Mouse (Mus musculus): ENCODE measurements around the gene Clec2e. TPM values are rescaled to one million over a fixed set of nuclear protein-coding genes. Genes with fewer than 3 reads are reported as not detected.
A peak's percentile ranks its signal among the peaks of the same experiment; 100 is the strongest.

Gene Clec2e
- total and polyA plus RNA-seq, 2 experiments from 2014 or later: not detected

GRCm38 (mm10) chr6:129065857-129066256 lies 34.9 kb downstream of the Clec2e start:
- H3K27ac ChIP-seq: no peak overlapping the region
- no peak for TF ChIP-seq CTCF (IDR thresholded peaks at IDR 0.05; ENCODE audit: low read depth)
- DNase-seq (ENCODE audit: low spot score): no peak
- H3K4me3 ChIP-seq (ENCODE audit: low read length): no peak overlapping the region
- H3K27me3 ChIP-seq (ENCODE audit: insufficient read depth, low read length): no peaks in the 10 kb centered on the region
- no peaks in the 10 kb centered on the region for H3K4me1 ChIP-seq (ENCODE audit: insufficient read depth, low read length)
- ATAC-seq: no peak
- no peaks in the 10 kb centered on the region for H3K36me3 ChIP-seq (ENCODE audit: insufficient read depth, low read length)
- WGBS: 89% methylated on average over 3 of the region's 3 CpGs
- no peak overlapping the region for H3K9ac ChIP-seq (replicated peaks; ENCODE audit: low read length)
- H3K9me3 ChIP-seq (ENCODE audit: low read length): no peaks in the 10 kb centered on the region
- H3K4me2 ChIP-seq (ENCODE audit: low read depth, low read length): no peak overlapping the region

GRCm38 (mm10) chr6:129065407-129065806 lies 35.3 kb downstream of the Clec2e start:
- H3K9ac ChIP-seq (replicated peaks; ENCODE audit: low read length): no peak overlapping the region
- H3K27me3 ChIP-seq (ENCODE audit: insufficient read depth, low read length): no peaks in the 10 kb centered on the region
- no peak for ATAC-seq
- H3K4me3 ChIP-seq (ENCODE audit: low read length): no peak overlapping the region
- H3K9me3 ChIP-seq (ENCODE audit: low read length): no peaks in the 10 kb centered on the region
- no peak for DNase-seq (ENCODE audit: low spot score)
- no peak overlapping the region for H3K4me2 ChIP-seq (ENCODE audit: low read depth, low read length)
- no peaks in the 10 kb centered on the region for H3K4me1 ChIP-seq (ENCODE audit: insufficient read depth, low read length)
- H3K27ac ChIP-seq: no peak overlapping the region
- no peaks in the 10 kb centered on the region for H3K36me3 ChIP-seq (ENCODE audit: insufficient read depth, low read length)
- WGBS: 59% methylated on average over 3 of the region's 3 CpGs
- TF ChIP-seq CTCF (IDR thresholded peaks at IDR 0.05; ENCODE audit: low read depth): no peak

- DNase-seq (ENCODE audit: low spot score) (no peak), ATAC-seq (no peak)
- no peak overlapping the region for H3K9ac ChIP-seq (replicated peaks; ENCODE audit: low read length)
- TF ChIP-seq CTCF (IDR thresholded peaks at IDR 0.05; ENCODE audit: low read depth): no peak
- no peaks in the 10 kb centered on the region for H3K9me3 ChIP-seq (ENCODE audit: low read length)
- H3K27ac ChIP-seq: no peak overlapping the region
- no peaks in the 10 kb centered on the region for H3K27me3 ChIP-seq (ENCODE audit: insufficient read depth, low read length)
- H3K4me1 ChIP-seq (ENCODE audit: insufficient read depth, low read length): no peaks in the 10 kb centered on the region
- no peaks in the 10 kb centered on the region for H3K36me3 ChIP-seq (ENCODE audit: insufficient read depth, low read length)
- H3K4me2 ChIP-seq (ENCODE audit: low read depth, low read length): no peak overlapping the region
- no peak overlapping the region for H3K4me3 ChIP-seq (ENCODE audit: low read length)
Measured at GRCm38 (mm10) chr6:129058013-129058412, 42.7 kb downstream of the Clec2e start.

- Histone ChIP-seq H3K4me3 (ENCODE audit: low read length) (no peak overlapping the region), H3K9me3 (ENCODE audit: low read length) (no peaks in the 10 kb centered on the region), H3K4me1 (ENCODE audit: insufficient read depth, low read length) (no peaks in the 10 kb centered on the region), H3K27ac (no peak overlapping the region), H3K9ac (replicated peaks; ENCODE audit: low read length) (no peak overlapping the region), H3K36me3 (ENCODE audit: insufficient read depth, low read length) (no peaks in the 10 kb centered on the region), H3K27me3 (ENCODE audit: insufficient read depth, low read length) (no peaks in the 10 kb centered on the region), H3K4me2 (ENCODE audit: low read depth, low read length) (no peak overlapping the region)
- WGBS: 88% methylated on average over 3 of the region's 3 CpGs
- no peak for DNase-seq (ENCODE audit: low spot score)
- no peak for TF ChIP-seq CTCF (IDR thresholded peaks at IDR 0.05; ENCODE audit: low read depth)
- no peak for ATAC-seq
Measured at GRCm38 (mm10) chr6:129056237-129056636, 44.5 kb downstream of the Clec2e start.

GRCm38 (mm10) chr6:129051731-129052130 lies 49.0 kb downstream of the Clec2e start:
- Histone ChIP-seq H3K4me3 (ENCODE audit: low read length) (no peak overlapping the region), H3K4me2 (ENCODE audit: low read depth, low read length) (no peak overlapping the region), H3K4me1 (ENCODE audit: insufficient read depth, low read length) (no peaks in the 10 kb centered on the region), H3K27ac (no peak overlapping the region), H3K9ac (replicated peaks; ENCODE audit: low read length) (no peak overlapping the region), H3K36me3 (ENCODE audit: insufficient read depth, low read length) (no peaks in the 10 kb centered on the region), H3K27me3 (ENCODE audit: insufficient read depth, low read length) (no peaks in the 10 kb centered on the region), H3K9me3 (ENCODE audit: low read length) (no peaks in the 10 kb centered on the region)
- WGBS: 90% methylated on average over 5 of the region's 5 CpGs
- no peak for ATAC-seq
- no peak for TF ChIP-seq CTCF (IDR thresholded peaks at IDR 0.05; ENCODE audit: low read depth)
- DNase-seq (ENCODE audit: low spot score): no peak

GRCm38 (mm10) chr6:129051086-129051485 lies 49.6 kb downstream of the Clec2e start:
- WGBS: 90% methylated on average over 3 of the region's 3 CpGs
- no peaks in the 10 kb centered on the region for H3K9me3 ChIP-seq (ENCODE audit: low read length)

GRCm38 (mm10) chr6:129049596-129050251 lies 51.0 kb downstream of the Clec2e start:
- WGBS: 1% methylated on average over 8 of the region's 8 CpGs
- Histone ChIP-seq H3K9ac (replicated peaks; ENCODE audit: low read length) (peak overlapping the region; percentile 34; the same call in 1 of the 2 replicates), H3K4me2 (ENCODE audit: low read depth, low read length) (peak overlapping the region; percentile 56), H3K27ac (no peak overlapping the region), H3K4me3 (ENCODE audit: low read length) (peak overlapping the region; percentile 31), H3K4me1 (ENCODE audit: insufficient read depth, low read length) (no peaks in the 10 kb centered on the region), H3K27me3 (ENCODE audit: insufficient read depth, low read length) (no peaks in the 10 kb centered on the region), H3K36me3 (ENCODE audit: insufficient read depth, low read length) (no peaks in the 10 kb centered on the region), H3K9me3 (ENCODE audit: low read length) (no peaks in the 10 kb centered on the region)
- ATAC-seq: peak; percentile 39; the same call in 1 of the 2 replicates
- peak; percentile 28 for DNase-seq (ENCODE audit: low spot score)
- TF ChIP-seq CTCF (IDR thresholded peaks at IDR 0.05; ENCODE audit: low read depth): no peak

More at GRCm38 (mm10) chr6:129051086-129051485, 49.6 kb downstream of the Clec2e start:
- no peak overlapping the region for H3K27ac ChIP-seq
- no peaks in the 10 kb centered on the region for H3K36me3 ChIP-seq (ENCODE audit: insufficient read depth, low read length)
- no peak for TF ChIP-seq CTCF (IDR thresholded peaks at IDR 0.05; ENCODE audit: low read depth)
- DNase-seq (ENCODE audit: low spot score): no peak
- H3K4me3 ChIP-seq (ENCODE audit: low read length): no peak overlapping the region
- ATAC-seq: no peak
- no peak overlapping the region for H3K9ac ChIP-seq (replicated peaks; ENCODE audit: low read length)
- no peak overlapping the region for H3K4me2 ChIP-seq (ENCODE audit: low read depth, low read length)
- H3K27me3 ChIP-seq (ENCODE audit: insufficient read depth, low read length): no peaks in the 10 kb centered on the region
- H3K4me1 ChIP-seq (ENCODE audit: insufficient read depth, low read length): no peaks in the 10 kb centered on the region
